Mouse (Mus musculus) left cerebral cortex, postnatal 36 days (tissue): ENCODE measurements around the gene Sipa1l3. TPM values are rescaled to one million over a fixed set of nuclear protein-coding genes. Genes with fewer than 3 reads are reported as not detected.

Experiments used
- DNase-seq, 2 experiments: peaks; one replicate each; pipeline ENCODE4 v3.0.0; 2021 to 2022; ENCODE audit warnings: low spot score in 2 of 2, mixed read lengths in 1 of 2
- intact Hi-C: fragments of 180-260 bp; cut with DNase I; formaldehyde crosslinking; loops from one replicate; pipeline ENCODE4 v1.15.1; 2025
- total RNA-seq, 2 experiments: library from RNA; stranded (reverse); gene quantifications; 2 replicates each; pipeline ENCODE4 v1.2.3; 2021

Sipa1l3 gene
- total RNA-seq, 2 experiments from 2014 or later = 41.2 to 65.2 TPM

DNA sequence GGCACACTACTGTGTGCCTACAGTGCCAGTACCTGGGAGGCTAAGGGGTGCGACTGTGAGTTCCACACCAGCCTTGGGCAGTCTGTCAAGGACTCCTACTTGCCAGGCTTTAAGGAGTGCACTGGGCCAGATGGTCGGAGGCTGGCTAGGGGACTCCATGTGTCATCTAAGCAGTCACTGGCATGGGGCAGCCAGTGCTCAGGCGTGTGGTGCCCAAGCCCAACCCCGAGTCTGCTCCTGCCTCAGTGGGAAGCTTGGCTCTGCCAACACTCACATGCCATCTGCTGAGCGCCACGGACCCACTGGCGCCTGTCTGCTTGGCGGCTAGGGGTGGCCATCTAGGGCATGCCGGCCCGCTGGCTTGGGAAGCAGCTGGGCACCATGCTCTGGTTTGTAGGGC is 125.1 kb downstream of the Sipa1l3 start:
- intact Hi-C loops = no loop called here
- peak in 1 of 2 experiments; percentile 18 for DNase-seq

DNA sequence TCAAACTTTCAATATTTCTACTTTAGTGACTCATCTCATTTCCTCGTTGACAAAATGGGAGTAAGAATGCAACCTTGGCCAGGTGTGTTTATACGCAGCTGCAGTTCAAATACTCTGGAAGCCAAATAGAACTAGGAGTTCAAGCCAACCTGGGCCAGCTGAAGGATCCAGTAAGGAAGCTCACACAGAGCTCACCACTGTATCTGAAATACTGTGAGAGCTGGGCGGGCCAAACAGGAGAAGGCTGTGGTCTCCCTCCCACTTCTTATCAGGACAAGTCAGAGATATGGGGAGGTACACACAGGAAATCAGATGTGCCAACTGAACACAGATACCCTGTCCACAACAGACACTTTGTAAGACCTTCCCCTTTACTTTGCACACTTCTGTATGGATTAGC is 125.6 kb downstream of the Sipa1l3 start:
- intact Hi-C loops = no loop called here
- no peak for DNase-seq

DNA sequence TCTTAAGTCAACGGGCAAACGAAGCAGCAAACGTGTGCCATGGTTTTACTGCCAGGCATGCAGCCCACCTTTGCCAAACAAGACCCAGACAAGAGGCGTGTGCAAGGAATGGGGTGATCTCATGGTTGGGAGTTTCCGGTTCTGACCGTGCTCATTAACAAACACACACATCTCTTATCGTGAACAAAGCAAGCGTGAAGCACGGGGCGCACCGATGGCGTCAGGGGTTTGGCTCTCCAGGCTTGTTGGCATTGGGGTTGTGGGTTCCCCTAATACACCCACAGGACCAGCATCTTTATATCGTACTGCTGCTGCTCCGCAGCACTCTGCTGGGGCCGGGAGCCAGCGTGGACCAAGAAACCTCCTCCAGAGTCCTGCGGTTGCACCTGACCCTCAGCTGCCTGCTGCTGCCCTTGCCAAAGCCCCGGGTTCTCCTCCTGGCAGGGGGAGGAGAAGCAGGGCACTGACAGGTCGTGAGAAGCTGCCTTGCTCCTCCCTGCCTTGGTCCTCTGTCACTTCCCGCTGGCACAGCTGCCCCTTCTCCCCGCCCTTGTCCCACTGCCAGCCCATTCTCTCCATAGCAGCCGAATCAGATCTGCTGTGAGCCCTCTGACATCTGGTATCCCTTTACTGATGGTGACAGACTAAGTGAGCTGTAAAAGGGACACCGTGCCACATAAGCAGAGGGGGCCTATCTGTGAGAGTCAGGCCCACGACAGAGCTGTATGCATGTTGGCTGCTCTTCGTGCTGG is 126.5 kb downstream of the Sipa1l3 start:
- intact Hi-C loops = no loop called here
- no peak for DNase-seq

DNA sequence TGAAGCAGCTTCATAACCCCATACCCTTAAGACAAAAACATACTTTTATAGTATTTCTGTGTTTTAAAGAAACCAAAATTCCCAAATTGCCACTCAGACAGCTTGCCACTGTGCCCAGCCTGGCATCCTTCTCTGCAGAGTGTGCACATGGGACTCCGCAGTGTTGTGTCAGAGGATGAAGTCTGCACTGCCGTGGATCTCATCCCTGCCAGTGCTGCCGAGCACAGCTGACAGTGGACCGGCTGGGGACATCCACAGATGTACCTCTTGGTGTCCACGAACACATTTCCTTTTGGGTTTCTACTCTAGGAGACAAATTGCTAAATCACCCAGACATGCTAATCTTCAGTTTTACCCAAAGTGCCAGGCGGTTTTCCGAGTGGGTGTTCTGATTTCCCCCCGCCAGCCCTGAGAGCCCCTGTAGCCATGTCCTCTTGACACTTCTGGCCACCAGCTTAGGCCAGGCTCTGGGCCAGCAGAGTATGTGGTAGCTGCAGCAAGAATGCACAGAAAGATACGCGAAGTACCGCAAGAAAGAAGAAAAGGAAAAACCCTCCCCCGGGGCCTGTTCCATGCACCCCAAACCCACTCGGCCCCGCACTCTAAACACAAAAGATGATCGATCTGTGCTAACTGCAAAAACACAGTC is 127.2 kb downstream of the Sipa1l3 start:
- intact Hi-C loops = no loop called here
- DNase-seq = no peak

DNA sequence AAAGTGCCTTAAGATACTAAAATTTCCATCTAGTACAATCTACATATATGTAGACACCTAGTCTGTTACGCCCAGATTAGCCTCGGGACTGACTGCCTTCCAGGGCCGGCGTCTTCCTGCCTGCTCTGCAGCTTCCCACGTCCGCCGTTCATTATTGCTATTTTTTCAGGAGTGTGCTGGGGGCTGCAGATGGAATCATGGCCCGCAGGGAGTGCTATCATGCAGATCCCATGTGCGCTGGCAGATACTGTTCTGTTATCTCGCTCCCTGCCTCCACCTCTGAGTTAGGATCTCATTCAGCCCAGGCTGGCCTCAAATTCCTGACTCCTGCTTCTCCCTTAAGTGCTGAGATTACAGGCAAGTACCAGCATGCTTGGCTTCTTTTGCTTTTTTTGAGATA is 128.2 kb downstream of the Sipa1l3 start:
- intact Hi-C loops = no loop called here

DNA sequence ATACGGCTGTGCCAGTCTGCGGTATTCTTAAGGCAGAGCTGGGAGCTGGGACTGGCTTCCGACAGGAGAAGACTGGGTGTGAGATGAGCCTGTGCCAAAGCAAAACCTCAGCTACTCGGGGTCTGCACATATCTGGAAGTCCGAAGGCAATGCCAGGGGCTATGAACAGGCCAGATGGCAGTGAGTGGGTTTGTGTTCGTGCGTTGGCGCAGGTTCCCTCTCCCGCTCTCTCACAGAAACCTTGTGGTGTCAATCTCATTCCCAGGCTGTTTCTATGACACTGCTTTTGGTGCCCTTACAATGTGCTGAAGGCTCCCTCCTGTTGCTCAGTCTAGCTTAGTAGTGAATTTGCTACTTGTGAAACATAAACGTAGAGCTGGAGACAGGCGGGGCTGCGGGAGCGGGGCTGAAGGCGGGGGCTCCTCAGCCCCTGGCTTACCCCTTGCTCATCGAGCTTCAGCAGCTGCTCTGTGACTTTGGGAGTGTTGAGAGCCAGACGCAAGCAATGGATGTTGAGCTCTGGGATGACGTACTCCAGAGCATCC is 130.8 kb downstream of the Sipa1l3 start:
- intact Hi-C loops = no loop called here
- DNase-seq = peak; percentile 32 to 47

More for the DNA sequence above, 128.2 kb downstream of the Sipa1l3 start:
- no peak for DNase-seq

DNA sequence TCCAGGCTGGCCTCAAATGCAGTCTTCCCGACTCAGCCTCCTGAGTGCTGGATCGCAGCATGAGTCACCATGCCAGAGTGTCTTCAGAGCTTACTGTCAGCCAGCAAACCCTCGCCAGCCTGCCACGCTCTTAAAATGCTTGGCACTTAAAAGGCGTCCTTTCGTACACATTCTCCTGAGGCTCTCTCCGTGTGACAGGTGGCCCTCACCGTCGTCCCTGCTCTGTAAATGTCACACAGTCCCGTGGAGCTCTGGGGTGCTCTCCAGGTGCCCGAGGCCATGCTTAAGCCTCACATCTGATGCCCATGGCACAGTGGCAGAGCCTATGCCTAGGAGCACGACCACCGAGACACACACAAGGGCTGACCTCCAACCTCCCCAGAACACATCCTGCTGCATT is 132.1 kb downstream of the Sipa1l3 start:
- intact Hi-C loops = no loop called here
- no peak for DNase-seq

DNA sequence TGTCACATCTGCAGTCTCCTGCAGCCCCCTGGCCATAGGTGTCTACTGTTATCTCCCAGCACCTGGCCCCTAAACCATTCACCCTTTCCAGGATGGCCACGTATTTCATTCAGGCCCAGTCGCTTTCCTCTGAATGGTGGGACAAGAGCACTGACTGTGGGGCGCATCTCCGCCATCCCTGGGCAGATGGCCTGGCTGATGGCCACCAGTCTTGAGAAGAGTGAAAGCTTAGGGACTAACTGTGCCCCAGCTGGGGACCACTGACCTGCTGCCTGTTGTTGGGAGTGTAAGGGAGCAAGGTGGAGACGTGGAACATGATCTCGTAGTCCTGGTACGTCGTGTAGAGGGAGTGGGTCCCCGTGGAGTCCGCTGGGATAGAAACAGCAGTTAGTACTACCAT is 132.7 kb downstream of the Sipa1l3 start:
- intact Hi-C loops = no loop called here
- DNase-seq = no peak

DNA sequence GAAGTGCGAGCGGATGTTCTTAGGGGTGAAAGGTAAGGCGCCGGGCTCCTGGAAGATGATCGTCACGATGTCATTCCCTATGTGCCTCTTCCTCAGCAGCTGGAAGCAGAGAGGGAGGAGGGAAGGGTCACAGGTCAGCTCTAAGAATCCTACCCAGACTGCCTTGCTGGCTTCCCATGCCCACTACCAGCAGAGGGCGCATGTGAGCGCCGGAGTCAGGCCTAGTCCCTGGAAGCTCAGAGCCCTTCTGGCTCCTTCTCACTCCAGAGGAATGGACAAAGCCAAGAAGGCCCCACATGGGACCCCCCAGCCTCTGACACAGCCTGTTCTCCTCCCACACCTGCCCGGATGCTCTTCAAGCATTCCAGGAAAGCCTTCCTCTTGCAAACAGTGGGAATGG is 135.2 kb downstream of the Sipa1l3 start:
- intact Hi-C loops = loop anchor here (1.0 kb wide), 1 partner anchor 140 kb away; no protein-coding TSS in a partner anchor
- peak; percentile 64 to 69 for DNase-seq

DNA sequence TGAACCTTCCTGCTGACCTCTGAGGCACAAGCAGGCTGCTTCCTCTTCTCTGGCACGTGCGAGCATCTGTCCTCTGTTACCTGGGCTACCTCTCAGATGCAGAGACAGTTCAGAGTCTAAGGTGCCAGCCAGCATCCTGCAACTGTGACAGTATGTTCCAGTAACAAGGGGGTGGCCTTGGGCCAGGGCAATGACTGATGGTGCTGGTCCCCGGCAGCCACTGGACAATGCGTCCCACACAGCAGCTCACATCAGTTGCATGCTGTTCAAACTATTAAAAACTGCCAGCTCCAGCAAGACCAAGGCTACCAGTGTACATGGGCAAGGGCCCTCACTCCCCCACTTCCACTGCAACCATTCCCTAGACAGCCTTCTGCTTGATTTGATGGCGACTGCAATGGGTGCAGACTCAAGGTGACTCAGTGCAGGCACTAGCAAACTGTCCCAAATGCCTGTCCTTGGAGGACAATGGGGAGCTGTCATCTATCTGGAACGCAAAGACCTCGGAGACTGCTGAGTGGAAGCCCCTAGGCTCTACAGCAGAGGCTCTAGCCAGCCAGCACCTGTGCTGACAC is 136.9 kb downstream of the Sipa1l3 start:
- intact Hi-C loops = no loop called here
- DNase-seq = no peak

DNA sequence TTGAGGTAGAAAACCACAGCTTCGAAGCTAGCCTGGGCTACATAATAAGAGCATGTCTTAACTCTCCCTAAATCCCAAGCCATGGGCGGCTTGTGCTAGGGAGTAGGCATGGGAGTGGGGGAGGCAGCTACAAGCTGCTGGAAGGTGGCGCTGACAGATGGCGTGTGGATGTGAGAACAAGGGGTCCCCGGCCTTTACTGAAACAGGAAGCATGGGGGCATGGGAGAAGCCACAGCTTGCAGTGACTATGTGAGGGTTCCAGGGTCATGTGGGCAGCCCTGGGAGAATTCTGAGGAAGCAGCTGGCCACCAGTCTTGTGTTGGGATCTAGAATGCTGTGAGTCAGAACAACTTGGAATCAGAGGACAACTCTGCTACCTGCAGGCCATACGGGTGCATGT is 144.4 kb downstream of the Sipa1l3 start:
- intact Hi-C loops = no loop called here
- DNase-seq = no peak

DNA sequence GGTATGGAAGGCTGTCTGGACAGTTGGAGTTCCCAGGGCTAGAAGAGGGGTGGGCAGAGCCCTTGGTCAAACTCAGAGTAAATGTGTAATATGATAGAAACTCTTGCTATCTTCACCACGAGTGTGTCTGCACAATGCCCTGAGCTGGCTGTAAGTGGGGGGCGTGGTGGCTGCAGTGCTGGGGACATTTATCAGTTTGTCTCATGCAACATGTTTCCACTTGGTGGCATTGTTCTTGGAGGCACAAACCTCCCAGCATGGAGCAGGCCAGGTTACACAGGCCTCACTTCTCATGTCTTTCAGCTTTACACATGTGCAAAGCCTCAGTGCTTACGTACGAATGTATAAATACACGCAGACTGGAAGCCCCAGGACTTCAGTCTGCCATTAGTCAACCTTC is 146.3 kb downstream of the Sipa1l3 start:
- no peak for DNase-seq
- intact Hi-C loops = no loop called here

DNA sequence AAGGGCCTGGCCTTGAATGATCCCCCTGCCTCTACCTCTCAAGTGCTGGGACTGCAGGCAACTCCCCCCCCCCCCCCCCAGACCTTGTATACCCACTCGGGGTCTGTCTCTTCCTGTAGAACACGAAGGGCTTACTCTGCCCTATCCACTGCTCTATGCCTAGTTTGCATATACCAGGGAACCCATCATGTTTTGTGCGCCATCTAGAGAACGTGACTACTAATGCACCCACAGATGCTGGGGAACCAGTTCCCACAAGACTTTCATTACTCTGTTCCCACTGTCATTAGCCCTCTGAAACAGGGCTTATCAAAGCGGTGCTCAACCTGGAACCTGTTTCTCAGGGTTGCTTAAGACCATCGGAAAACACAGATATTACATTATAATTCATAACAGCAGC is 148.4 kb downstream of the Sipa1l3 start:
- no peak for DNase-seq
- intact Hi-C loops = no loop called here

DNA sequence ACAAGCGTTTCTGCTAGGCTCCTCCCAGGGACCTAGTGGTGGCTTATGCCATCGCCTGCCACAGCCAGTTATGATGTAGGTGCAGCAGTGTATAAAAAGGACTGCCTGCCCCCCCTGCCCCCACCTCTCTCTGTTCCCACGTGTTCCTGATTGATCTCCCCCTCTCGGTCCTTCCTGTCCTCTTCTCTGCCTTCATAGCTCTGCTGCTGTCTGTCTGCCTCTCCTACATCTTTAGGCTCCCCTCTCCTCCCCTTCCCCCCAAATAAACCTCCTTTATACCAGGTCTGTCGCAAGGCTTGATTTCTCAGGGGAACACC is 150.5 kb downstream of the Sipa1l3 start:
- no peak for DNase-seq
- intact Hi-C loops = no loop called here

DNA sequence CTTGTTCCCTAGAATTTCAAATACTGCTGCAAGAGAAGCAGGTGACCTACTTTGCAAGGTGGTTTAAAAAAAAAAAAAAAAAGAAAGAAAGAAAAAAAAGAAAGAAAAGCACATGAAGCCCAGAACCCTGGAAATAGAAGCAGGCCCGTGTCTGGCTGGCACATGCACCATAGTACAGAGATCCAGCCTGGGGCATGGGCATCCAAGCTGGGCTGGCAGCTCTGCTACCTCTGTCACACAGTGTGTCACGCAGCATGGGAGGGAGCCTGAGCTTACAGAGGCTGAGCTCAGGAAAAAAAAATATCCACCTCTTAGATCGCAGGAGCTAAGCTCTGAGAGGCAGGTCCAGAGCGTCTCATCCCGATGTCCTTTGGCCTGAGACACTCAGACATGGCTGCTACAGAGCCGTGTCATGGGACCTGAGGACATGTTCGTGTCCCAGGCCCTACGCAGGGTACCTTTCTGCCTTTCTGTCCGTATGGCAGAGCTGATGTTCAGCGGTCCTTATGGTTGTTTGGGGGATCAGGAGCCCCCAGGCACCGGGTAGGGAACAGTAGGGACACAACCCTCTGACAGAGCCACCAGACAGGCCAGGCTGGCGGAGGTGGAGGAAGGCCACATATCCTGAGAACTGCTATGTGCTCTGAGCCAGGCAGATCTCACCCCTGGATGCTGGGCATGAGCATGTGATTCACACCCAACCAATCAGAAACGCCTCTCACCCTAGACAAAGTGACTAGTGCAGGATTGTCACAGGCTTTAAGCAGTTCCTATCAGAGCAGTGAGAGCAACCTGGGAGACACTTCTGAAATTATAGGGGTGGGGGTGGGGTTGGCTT is 151.1 kb downstream of the Sipa1l3 start:
- peak; percentile 45 to 49 for DNase-seq

DNA sequence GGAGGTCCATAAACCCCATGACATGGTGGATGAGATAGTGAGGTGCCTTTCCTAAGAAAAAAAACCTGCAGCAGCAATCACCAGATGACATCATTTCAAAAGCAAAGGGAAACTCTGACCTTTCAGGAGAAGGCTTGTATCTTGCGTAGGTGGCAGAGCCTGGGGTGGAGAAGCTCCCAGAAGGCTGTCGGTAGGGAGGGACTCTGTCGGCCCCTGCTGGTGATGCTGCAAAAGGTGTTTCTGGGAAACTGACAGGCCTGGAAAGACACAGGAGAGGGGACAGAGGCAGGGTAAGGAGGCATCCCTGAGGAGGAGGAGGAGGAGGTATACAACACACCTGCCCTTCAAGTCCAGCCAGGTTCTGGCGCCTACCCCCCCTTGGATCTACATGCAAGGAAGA is 154.4 kb downstream of the Sipa1l3 start:
- DNase-seq = peak; percentile 56 to 58
- intact Hi-C loops = loop anchor here (5.0 kb wide), 1 partner anchor 47 kb away; no protein-coding TSS in a partner anchor

More for the DNA sequence above, 151.1 kb downstream of the Sipa1l3 start:
- intact Hi-C loops = no loop called here

DNA sequence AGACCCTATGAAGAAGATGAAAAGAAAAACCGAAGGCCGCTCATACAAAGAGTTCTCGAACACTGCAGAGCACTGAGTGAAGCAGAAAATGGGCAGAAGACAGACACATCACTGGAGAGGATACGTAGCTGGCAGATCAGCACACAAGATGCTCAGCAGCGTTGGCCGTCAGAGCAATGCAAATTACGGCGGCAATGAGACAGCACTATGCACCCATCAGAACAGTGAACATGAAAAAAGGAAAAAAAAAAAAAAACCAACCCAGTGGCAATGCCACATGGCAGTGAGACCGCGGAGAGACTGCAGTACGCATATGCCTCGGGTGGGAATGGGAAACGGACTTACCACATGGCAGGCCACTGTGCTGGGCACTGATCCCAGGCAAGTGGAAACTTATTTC is 156.9 kb downstream of the Sipa1l3 start:
- DNase-seq = no peak
- intact Hi-C loops = loop anchor here (5.0 kb wide), 1 partner anchor 44 kb away; no protein-coding TSS in a partner anchor

DNA sequence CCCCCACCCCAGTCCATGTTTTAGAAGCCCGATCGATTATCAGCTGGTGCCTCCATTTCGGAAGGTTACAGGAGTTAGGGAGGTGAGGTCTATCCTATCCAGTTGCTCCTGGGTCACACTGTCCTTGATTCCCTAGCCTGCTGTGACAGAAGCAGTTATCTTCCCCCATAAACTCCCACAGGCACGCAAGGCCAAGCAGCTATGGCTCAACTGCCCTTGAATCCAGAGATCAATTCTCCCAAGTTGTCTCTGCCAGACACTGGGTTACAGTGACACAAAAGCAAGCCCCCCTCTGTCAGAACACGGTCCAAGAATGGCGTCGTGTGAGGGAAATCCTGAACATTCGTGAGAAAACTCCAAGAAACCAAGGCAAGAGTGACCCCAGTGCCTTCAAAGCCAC is 163.0 kb downstream of the Sipa1l3 start:
- intact Hi-C loops = no loop called here
- DNase-seq = no peak

DNA sequence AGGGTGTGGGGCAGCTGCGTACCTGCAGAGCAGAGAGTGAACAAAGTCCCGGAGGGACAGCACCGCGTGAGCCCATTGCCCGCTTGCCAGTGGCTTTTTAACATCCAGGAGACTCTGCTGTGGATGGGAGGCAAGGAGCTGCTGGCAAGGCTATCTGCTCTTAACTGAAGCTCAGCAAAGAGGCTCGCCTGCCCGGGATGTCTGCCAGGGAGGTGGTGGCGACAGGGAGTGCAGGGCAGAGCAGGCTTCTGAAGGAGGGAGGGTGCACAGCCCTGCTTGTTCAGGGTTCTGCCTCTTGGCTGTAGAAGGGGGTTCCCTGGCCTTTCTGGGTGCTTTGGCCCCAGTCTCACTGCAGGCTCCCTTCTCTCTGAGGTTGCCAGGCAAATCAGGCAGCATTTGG is 164.3 kb downstream of the Sipa1l3 start:
- intact Hi-C loops = no loop called here
- peak in 1 of 2 experiments; percentile 42 for DNase-seq

DNA sequence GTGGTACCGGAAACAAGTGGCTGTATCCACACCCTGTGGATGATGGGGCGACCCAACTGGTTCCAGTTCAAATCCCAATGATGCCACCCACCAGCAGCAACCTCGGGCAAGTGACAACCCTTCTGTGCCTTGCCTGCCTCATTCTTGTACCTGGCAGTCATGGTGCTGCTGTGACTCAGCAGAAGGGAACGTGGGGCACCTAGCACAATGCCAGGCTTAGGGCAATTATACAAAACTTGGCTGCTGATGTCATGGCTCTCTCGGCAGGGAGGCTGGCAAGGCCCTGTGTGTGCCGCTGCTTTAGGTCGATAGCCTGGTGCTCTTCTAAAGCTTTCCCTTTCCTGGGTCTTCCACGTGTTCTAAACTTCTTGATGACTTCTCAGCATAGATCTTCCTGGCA is 166.2 kb downstream of the Sipa1l3 start:
- intact Hi-C loops = no loop called here
- no peak for DNase-seq
